Mouse (Mus musculus) G1E (cell line): Measurements from ENCODE around the gene Sppl3.

Experiments used
- CTCF ChIP-seq: IDR thresholded peaks from 2 replicates; pipeline ENCODE4 v1.5.1; 2012; ENCODE audit warnings: low read depth, low read length, inconsistent platforms, mixed read lengths
- GATA1 ChIP-seq: IDR thresholded peaks from 2 replicates; pipeline ENCODE4 v1.6.1; 2012; ENCODE audit warnings: borderline replicate concordance, low read length, inconsistent platforms, mixed read lengths

GRCm38 (mm10) chr5:114964315-114964966 is 46.5 kb upstream of the Sppl3 start:
- TF ChIP-seq CTCF (no peak), GATA1 (no peak)
